Mouse (Mus musculus): Measurements from ENCODE around the gene Slc25a36.
A peak's percentile ranks its signal among the peaks of the same experiment; 100 is the strongest.

Slc25a36 gene

GRCm38 (mm10) chr9:97106481-97107160, 4.3 kb downstream of the Slc25a36 start:
- no peak for DNase-seq

DNA sequence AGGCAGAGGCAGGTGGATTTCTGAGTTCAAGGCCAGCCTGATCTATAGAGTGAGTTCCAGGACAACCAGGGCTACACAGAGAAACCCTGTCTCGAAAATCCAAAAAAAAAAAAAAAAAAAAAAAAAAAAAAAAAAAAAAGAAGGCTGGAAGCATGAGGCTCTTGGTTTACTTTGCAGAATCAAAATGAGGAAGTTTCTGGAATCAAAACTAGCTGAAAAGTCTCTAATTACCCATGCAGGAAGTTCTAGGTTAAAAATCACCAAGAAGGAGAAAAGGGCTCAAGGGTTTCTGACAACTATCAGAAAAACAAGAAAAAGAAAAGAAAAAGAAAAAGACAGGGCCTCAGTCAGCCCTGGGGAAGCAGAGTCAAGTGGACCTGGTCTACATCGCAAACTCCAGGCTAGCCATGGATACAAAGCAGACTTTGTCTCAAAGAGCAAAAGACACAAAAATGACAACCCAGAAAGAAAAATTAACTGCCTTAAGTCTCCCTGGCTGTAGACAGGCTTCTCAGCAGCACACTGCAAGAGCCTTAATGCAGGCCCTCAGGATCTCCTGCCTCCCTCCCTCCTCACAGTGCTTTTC, 5.5 kb downstream of the Slc25a36 start:
- DNase-seq = no peak

- no peak for DNase-seq
Observed at GRCm38 (mm10) chr9:97103376-97104061, 7.4 kb downstream of the Slc25a36 start.

DNA sequence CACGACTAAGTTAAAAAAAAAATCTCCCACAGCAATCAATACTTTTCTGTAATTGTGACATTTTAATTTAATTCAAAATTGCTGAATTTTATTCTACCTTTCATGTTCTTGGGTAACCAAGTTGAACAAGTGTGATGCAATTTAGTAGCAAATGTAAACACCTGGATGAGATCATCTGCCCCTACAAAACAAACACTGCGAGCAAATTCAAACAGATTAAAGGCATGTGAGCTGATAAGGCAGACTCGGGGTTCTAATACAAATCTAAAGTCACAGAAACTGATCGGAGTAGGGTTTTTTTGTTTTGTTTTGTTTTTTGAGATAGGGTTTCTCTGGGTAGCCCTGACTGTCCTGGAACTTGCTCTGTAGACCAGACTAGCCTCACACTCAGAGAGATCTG, 12.0 kb downstream of the Slc25a36 start:
- no peak for DNase-seq

GRCm38 (mm10) chr9:97096180-97096579, 14.8 kb downstream of the Slc25a36 start:
- no peak for DNase-seq

DNA sequence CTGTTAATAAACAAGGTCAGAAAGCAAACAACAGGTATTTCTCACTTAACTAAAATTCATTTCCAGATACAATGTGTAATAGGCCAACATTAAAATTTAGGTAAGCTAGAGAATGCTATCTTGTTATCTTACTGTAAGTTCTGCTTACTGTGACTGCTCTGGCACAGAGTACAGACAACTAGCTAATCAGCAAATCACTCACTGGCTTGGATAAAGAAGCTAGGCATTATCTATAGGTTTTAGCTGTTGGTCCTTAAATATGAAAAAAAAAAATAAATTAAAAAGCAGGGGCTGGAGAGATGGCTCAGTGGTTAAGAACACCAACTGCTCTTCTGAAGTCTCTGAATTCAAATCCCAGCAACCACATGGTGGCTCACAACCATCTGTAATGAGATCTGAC, 23.1 kb downstream of the Slc25a36 start:
- no peak for DNase-seq

- DNase-seq = no peak
Observed at GRCm38 (mm10) chr9:97084628-97085027, 26.3 kb downstream of the Slc25a36 start.

DNA sequence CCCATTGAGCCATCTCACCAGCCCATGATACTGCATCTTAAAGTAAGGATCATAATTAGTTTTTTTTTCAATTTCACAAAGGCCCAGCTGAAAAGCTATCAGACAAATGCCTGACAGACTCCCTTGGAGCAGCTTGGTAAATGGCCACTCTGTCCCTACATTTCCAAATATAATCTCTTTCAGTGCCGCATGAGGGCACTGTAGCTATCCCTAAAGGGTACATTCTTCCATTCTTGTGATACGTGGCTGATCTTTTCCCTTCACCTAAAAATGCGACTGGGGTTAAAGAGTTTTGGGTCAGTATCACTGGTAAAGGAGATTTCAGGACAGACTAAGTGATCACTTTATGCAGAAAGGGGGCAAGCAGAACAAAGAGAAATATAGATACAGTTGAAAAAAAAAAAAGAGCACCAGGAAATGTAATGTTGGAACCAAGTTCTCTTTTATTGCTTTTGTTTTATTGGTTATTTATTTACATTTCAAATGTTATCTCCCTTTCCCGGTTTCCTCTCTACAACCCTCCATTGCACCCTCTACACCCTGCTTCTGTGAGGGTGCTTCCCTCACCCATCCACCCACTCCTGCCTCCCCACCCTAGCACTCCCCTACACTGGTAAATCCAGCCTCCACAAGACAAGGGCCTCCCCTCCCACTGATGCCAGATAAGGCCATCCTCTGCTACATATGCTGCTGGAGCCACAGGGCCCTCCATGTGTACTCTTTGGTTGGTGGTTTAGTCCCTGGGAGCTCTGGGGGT, 29.7 kb downstream of the Slc25a36 start:
- no peak for DNase-seq

- DNase-seq = no peak
Observed at GRCm38 (mm10) chr9:97069911-97070310, 41.0 kb downstream of the Slc25a36 start.

DNA sequence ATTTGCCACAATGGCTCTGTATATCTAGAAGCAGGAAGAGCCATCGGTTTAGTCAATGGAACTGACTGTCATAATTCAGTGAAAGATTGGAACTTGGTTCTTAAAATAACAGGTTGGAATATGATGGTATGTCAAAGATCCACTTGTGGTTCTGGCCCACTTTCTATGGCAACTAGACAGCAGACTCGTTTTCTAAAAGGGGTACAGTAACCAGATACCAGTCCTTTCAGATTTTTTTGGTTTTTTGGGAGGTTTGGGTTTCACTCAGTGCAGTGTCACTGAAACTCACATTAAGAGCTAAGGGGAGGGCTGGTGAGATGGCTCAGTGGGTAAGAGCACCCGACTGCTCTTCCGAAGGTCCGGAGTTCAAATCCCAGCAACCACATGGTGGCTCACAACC, 41.5 kb downstream of the Slc25a36 start:
- no peak for DNase-seq

DNA sequence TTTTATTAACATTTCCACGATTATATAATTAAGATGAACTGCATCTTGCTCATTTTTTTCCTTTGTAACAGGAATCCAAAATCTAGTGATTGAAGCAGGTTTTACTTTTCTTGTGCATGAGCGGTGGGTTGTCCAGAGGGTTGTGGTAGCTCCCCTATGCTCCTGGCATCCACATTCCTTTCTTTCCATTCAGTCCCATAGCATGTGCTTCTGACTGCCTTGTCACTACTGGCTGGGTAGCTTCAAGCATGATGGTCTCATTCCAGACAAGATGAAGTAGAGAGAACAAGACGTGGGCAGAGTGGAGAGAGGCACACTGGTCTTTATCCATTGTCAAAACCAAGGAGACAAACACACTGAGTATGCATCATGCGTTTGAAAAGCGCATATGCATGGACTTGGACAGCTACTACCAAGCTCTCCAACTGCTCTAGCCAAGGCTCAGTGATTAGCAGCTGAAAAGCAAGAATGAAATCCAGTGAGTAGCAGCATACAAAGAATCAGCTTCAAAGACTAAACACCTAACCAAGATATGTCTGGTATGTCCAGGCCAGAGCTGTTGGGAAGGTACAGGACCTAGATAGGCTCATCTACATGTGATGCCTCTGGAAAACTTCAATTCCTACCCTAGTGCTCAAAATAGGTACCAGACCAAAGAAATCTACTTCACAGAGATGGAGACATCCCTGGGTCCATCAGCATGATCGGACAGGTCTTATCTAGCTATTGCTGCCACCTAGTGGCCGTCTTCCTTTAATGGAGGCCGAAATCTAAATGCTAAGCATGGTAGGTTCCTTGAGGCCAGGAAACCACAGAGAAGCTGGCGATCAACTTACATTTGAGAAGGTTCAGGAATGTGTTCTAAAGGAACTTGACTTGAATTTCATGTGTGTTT, 42.5 kb downstream of the Slc25a36 start:
- DNase-seq = peak; percentile 87

GRCm38 (mm10) chr9:97067761-97068160, 43.2 kb downstream of the Slc25a36 start:
- no peak for DNase-seq

DNA sequence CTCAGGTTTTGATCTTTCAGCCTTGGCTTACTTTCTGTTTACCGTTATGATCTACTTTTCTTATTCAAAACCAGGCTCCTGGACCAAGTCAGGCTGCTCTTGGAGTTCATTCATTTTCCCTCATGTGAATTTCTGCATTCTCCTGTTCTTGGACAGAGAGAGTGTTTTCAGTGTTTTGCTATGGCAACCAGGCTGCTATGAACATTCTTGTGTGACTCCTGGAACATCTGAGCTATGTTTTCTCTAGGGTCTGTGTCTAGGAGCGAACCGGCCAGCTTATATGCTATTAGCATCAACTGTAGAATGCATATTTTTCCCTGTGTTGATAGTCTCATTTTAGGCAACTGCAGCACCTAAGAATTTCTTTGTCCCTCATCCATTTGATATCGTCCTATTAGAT, 45.1 kb downstream of the Slc25a36 start:
- no peak for DNase-seq

DNA sequence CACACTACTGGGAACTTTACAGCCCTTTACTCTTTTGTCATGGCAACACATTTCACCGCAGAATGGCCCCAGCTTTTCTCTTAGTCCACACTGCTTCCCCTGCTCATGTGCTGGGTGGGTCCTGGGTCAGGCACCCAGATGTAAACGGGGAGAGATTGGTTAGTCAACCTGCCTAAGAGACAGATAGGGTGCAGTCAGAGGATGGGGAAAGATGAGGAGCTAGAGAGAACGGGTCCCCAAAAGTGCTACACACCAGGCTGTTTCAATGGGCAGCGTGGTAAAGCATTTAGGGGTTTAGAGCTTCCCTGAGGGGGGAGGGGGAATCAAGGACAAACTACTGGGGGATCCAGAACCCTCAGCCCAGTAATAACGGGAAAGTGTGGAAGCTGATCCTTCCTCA, 45.7 kb downstream of the Slc25a36 start:
- DNase-seq = no peak

GRCm38 (mm10) chr9:97064161-97064560, 46.8 kb downstream of the Slc25a36 start:
- no peak for DNase-seq

- no peak for DNase-seq
Observed at GRCm38 (mm10) chr9:97061696-97062095, 49.3 kb downstream of the Slc25a36 start.

DNA sequence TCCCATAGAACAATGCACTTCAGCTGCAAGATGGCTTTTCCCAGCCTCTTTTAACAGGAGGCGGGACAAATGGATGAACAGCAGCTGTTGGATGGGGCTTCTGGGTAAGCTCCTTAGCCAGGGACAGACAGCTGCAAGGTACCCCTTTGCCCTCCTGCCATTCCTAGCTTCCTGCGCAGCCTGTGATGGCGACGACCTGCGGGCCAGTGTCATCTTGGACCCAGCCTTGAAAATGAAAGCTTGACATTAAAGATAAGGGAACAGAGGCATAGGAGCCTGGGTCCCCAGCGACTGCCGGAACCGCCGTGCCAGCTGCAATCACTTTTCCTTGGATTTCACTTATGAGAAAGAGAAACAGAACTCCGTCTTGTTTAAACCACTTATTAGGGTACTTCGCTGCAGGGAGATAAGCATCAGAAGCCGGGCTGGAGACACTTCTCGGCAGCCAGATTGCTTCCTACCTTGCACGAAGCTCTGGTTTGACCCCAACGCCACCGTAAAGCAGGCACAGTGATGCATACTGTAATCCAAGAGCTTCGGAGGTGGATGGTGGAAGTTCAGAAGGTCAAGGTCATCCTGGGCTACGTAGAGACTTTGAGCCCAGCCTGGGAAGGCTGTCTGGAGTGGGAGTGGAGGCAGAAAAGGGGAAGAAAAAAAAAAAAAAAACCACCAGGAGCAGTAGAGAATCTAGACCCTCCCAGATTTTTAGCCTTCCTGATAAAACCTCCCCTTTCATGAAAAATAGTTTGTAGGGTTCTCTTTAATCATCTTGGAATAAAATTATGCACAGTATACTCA, 54.2 kb downstream of the Slc25a36 start:
- no peak for DNase-seq

DNA sequence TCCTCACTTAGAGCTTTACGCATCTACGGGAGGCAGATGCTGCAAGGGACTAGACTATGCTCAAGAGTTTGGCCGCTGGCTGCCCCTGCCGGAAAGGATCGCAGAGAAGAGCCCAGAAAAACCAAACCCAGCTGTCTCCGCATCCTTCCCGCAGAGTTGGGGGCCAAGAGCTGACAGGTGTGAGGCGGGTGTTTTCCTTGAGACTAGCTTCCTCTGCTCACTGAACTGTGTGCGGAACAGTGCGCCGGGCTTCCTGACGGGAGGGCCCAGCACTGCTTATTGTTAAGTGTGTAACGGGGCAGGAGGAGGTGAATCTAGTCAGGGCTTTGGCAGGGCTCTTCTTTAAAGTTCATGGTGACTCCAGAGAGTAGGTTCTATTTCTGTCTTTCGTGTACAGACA, 55.1 kb downstream of the Slc25a36 start:
- no peak for DNase-seq

DNA sequence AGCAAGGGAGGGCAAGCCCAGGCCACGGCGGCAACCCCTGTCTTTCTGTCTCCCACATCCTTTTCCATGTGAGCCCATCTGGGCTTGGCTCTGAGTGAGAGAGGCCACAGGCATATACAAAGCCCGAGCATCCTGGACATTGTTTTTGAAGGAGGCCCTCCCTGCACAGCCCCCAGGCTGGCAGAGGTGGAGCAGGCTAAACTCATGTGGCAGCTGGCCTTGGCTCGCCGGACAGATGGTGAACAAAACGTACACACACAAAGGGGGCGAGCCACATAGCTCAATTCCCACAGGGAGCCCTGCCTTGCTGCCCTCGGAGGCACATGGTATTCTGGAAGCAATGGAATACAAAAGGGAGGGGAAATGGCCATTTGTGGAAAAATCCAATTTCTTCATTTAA, 59.8 kb downstream of the Slc25a36 start:
- DNase-seq = no peak

DNA sequence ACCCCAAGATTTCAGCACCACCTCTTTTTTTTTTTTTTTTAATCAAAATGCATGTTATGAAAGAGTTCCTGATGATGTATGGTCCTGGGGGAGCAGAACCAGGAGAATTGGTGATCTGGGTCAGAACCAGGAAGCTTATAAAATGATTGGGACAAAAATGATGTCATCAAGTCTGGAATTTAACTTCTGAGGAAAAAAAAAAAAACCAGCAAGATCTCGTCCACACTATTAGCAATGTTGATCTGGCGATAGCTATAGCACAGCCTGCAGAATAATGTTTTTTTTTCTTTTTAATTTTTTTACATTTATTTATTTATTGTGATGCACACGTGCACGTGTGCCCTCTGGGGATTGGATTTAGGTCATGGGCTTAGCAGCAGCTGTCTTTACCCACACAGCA, 64.7 kb downstream of the Slc25a36 start:
- no peak for DNase-seq

GRCm38 (mm10) chr9:97041633-97042032, 69.3 kb downstream of the Slc25a36 start:
- no peak for DNase-seq

- DNase-seq = no peak
Observed at GRCm38 (mm10) chr9:97038010-97038409, 72.9 kb downstream of the Slc25a36 start.

Measured in lung, postnatal 14 days (tissue).